Mouse (Mus musculus) C2C12 (cell line): ENCODE measurements around the gene Atg9a. TPM values are rescaled to one million over a fixed set of nuclear protein-coding genes. Genes with fewer than 3 reads are reported as not detected.
A peak's percentile ranks its signal among the peaks of the same experiment; 100 is the strongest.

Experiments
- H3K27me3 ChIP-seq: one replicate; pipeline ENCODE4 v1.6.1; 2011; ENCODE audit not compliant: control insufficient read depth, insufficient read depth, insufficient read length
- H3K36me3 ChIP-seq: one replicate; pipeline ENCODE4 v1.6.1; 2011; ENCODE audit not compliant: control insufficient read depth, insufficient read depth
- H3K4me3 ChIP-seq: one replicate; pipeline ENCODE4 v1.5.1; 2011; ENCODE audit warnings: mild to moderate bottlenecking, control low read depth; ENCODE audit not compliant: poor library complexity, insufficient read depth, severe bottlenecking
- H3K79me2 ChIP-seq: one replicate; pipeline ENCODE4 v1.6.1; 2011; ENCODE audit not compliant: control insufficient read depth, insufficient read depth
- H3K79me3 ChIP-seq: one replicate; pipeline ENCODE4 v1.6.1; 2011; ENCODE audit warnings: low read depth, control low read depth
- H3ac ChIP-seq: one replicate; pipeline ENCODE3; 2011; ENCODE audit warnings: low read depth; ENCODE audit not compliant: control insufficient read depth, insufficient read length
- CEBPB ChIP-seq: IDR thresholded peaks from one replicate; pipeline ENCODE4 v1.6.1; 2011; ENCODE audit warnings: low read depth, mild to moderate bottlenecking, control low read depth, moderate library complexity
- CTCF ChIP-seq: IDR thresholded peaks from one replicate; pipeline ENCODE4 v1.5.1; 2011; ENCODE audit not compliant: control insufficient read depth, insufficient read depth, insufficient read length
- FOSL1 ChIP-seq: IDR thresholded peaks from one replicate; pipeline ENCODE4 v1.8.0; 2011; ENCODE audit warnings: mild to moderate bottlenecking, low read length; ENCODE audit not compliant: poor library complexity, insufficient read depth, severe bottlenecking
- MAX ChIP-seq: IDR thresholded peaks from one replicate; pipeline ENCODE4 v1.6.1; 2011; ENCODE audit warnings: mild to moderate bottlenecking, control low read depth
- MYOD1 ChIP-seq: IDR thresholded peaks from one replicate; pipeline ENCODE4 v1.6.1; 2011; ENCODE audit warnings: low read depth; ENCODE audit not compliant: control insufficient read depth, insufficient read length
- MYOG ChIP-seq: IDR thresholded peaks from one replicate; pipeline ENCODE4 v1.6.1; 2011; ENCODE audit not compliant: control insufficient read depth, insufficient read length; ENCODE audit errors: extremely low read depth
- USF1 ChIP-seq: IDR thresholded peaks from one replicate; pipeline ENCODE4 v1.6.1; 2011; ENCODE audit warnings: low read depth, mild to moderate bottlenecking, control low read depth, moderate library complexity
- polyA plus RNA-seq: library from polyadenylated mRNA; unstranded; fragments of >200 nt; fragmentation: generic; extraction: Trizol; gene quantifications from one replicate; pipeline ENCODE4 v1.2.1, GENCODE M21; 2012; ENCODE audit warnings: missing spikeins

Gene Atg9a
- polyA plus RNA-seq, 1 experiment, result 16.8 TPM

DNA sequence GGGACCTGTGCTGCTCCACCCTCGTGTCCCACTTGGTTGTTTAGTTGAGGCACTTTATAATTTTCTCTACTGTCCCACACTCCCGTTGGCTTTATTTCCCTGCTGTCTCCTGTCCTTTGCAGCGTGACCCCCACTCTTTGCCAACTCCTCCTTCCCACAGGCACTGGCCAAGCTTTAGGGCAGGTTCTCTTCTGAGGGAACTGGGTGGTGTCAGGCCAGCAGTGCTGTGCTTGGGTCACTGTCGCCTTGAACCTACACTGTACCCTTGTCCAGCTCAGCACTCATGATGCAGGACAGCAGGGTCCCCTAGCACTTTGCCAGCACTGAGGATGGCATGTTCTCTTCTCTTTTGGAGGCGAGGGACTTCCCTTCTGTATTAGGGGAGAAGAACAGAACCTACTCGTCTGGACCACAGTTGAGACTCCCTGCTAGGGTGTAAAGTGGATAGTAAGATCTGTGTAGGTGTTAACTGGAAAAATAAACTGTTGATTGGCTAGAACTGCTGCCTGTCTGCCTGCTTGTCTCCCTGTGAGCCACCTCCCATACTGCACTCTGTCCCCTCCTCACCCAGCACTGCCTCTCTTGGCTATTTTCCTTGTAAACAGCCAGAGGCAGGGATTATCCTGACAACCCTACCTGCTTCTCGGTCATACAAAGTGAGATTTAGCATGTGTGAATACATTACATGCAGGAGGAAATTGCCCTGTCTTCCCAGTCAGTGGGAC, 44.4 kb downstream of the Atg9a start:
- TF ChIP-seq MAX, result no peak
- no peak for TF ChIP-seq CTCF
- TF ChIP-seq MYOG, result no peak
- no peak for TF ChIP-seq CEBPB
- no peak for TF ChIP-seq FOSL1
- no peak for TF ChIP-seq USF1
- no peak for TF ChIP-seq MYOD1
- H3K79me2 ChIP-seq, result peaks cover 20% of the 10 kb centered on the region
- peaks cover 48% of the 10 kb centered on the region for H3K36me3 ChIP-seq
- peaks cover 10% of the 10 kb centered on the region for H3K79me3 ChIP-seq
- H3K4me3 ChIP-seq, result no peak overlapping the region
- H3K27me3 ChIP-seq, result no peaks in the 10 kb centered on the region
- no peak overlapping the region for H3ac ChIP-seq

DNA sequence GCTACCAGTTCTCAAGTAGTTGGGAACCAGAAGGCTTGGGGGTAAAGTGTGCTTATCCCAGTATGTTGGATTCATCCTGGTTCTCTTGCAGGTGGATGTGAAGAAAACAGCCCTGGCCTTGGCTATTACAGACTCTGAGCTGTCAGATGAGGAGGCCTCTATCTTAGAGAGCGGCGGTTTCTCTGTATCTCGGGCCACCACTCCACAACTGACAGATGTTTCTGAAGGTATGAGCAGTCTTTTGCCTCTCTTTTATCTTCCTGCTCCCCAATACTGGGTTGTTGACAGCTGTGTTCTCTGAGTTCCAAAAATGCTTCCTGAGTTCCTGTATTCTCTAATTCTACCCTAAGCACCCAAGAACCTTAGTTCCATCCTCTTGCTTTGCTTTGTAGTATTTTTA, 46.4 kb downstream of the Atg9a start:
- H3K27me3 ChIP-seq, result no peaks in the 10 kb centered on the region
- no peak overlapping the region for H3K4me3 ChIP-seq
- H3ac ChIP-seq, result no peak overlapping the region
- peaks cover 11% of the 10 kb centered on the region for H3K79me3 ChIP-seq
- TF ChIP-seq MAX, result no peak
- TF ChIP-seq MYOG, result no peak
- TF ChIP-seq USF1, result no peak
- TF ChIP-seq FOSL1, result no peak
- TF ChIP-seq MYOD1, result no peak
- H3K36me3 ChIP-seq, result peaks cover 48% of the 10 kb centered on the region
- H3K79me2 ChIP-seq, result peaks cover 35% of the 10 kb centered on the region

GRCm38 (mm10) chr1:75142301-75143261, 49.4 kb downstream of the Atg9a start, which contains the start of the genes Cnppd1 and Retreg2:
Gene Cnppd1 (minus strand): TSS chr1:75142711.
Gene Retreg2 (plus strand): TSS chr1:75142778.
- no peak for TF ChIP-seq CEBPB
- TF ChIP-seq MAX, result peak; percentile 62
- TF ChIP-seq CTCF, result peak; percentile 95
- peak; percentile 99 for TF ChIP-seq USF1
- no peak for TF ChIP-seq MYOD1
- no peak for TF ChIP-seq FOSL1
- TF ChIP-seq MYOG, result no peak
- Histone ChIP-seq H3K4me3 (peak within 1 kb of the TSS; percentile 50), H3K36me3 (peaks cover 51% of the 10 kb centered on the region), H3K79me2 (peaks cover 39% of the 10 kb centered on the region), H3ac (peak within 1 kb of the TSS; percentile 90), H3K27me3 (no peaks in the 10 kb centered on the region), H3K79me3 (peaks cover 11% of the 10 kb centered on the region)

DNA sequence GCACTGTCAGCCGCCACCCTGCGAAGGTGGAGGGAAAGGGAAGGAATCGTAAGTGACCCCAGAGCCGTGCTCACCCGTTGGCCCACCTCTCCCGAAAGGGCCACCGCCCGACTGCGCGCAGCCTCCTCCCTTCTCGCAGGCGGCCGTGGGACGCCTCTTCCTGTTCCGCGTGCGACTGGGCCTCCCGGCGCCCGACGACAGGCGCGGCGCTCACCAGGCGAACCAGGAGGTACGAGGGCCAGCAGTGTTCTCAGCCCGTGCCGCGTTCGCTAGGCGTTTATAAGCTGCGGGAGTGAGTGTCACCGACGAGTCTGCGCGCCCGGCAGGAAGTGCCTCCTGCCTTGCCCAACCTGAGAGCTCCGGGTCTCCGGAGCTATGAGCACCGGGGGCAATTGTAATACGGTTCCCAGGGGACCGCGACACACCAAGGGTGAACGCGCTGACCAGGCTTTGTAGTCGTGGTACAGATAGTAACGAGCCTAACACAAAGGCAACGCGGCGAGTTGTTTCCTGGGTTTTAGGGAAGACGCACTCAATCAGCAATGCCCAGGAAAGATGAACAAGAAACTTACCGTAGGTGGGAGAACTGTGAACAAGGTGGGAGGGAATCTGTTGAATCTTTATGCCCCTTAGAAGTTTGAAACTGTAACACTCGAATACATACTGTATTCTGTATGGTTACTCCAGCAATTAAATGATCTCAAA, 50.4 kb downstream of the Atg9a start:
- H3K4me3 ChIP-seq, result peak overlapping the region; percentile 50
- H3K79me2 ChIP-seq, result peaks cover 39% of the 10 kb centered on the region
- H3K36me3 ChIP-seq, result peaks cover 49% of the 10 kb centered on the region
- TF ChIP-seq MAX (peak; percentile 40), MYOG (no peak)
- peak overlapping the region; percentile 90 for H3ac ChIP-seq
- H3K79me3 ChIP-seq, result peaks cover 11% of the 10 kb centered on the region
- H3K27me3 ChIP-seq, result no peaks in the 10 kb centered on the region

DNA sequence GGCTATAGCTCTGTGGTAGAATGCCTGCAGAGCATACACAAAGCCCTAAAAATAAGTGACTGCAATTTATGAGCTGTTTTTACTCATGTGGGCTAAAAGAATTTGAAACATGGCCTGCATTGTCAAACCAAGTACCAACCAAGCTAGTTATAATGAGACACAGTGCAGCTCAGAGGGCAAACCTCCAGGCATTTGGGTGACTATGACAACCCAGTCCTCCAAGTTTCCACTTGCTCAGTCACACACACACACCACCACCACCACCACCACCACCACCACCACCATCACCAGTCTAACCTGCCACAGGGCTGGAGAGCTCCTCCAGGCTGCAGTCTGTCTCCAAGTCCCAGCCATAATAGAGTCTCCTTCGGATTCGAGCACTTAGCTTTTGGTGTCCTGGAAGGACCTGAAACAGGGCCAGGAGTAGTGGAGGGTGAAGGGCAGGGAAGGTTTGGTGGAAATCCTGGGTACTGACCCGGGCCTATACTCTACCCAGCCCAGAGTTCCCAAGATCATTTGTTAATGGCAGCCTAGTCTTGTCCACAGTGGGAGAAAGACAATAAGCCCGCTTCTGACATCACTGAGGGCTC, 51.3 kb downstream of the Atg9a start:
- Histone ChIP-seq H3K36me3 (peaks cover 41% of the 10 kb centered on the region), H3ac (no peak overlapping the region), H3K27me3 (no peaks in the 10 kb centered on the region), H3K4me3 (peak overlapping the region; percentile 50), H3K79me2 (peaks cover 39% of the 10 kb centered on the region), H3K79me3 (peaks cover 11% of the 10 kb centered on the region)
- no peak for TF ChIP-seq MAX
- TF ChIP-seq MYOD1, result no peak
- no peak for TF ChIP-seq USF1
- TF ChIP-seq CTCF, result no peak
- TF ChIP-seq MYOG, result no peak
- TF ChIP-seq FOSL1, result no peak
- TF ChIP-seq CEBPB, result no peak
